Mouse (Mus musculus) liver, adult 2 months (tissue): ENCODE measurements around the gene Ntf5.
"Not testable (repeated sequence)": the region's sequence is repeated elsewhere in the genome, so short reads cannot be mapped to it uniquely, and the experiment has no call there.

Experiments
- CTCF ChIP-seq: fragments of 200-500 bp; IDR thresholded peaks from 2 replicates; pipeline ENCODE4 v1.5.1; 2011; ENCODE audit warnings: low read depth, low read length, control low read depth
- POLR2A ChIP-seq: fragments of 200-500 bp; IDR thresholded peaks from 2 replicates; pipeline ENCODE4 v1.6.1; 2011; ENCODE audit warnings: low read length, control low read depth; ENCODE audit not compliant: insufficient read depth; ENCODE audit errors: extremely low read depth

- not testable (repeated sequence) for TF ChIP-seq CTCF, POLR2A
Measured at GRCm38 (mm10) chr7:45462868-45463267, 49.4 kb downstream of the Ntf5 start.
